Mouse (Mus musculus) midbrain, embryonic 15.5 days (tissue): ENCODE results near the gene Tm4sf20. TPM values are rescaled to one million over a fixed set of nuclear protein-coding genes. Genes with fewer than 3 reads are reported as not detected.

Experiments used
- ATAC-seq: fragments of 200-750 bp; cut with Nextera tagmentation; replicated peaks from 2 replicates; pipeline ENCODE4 v1.8.0; 2017; ENCODE audit warnings: moderate TSS enrichment
- H3K27ac ChIP-seq: fragments of 300-500 bp; sonication (generic); 2 replicates; pipeline ENCODE4 v1.5.1; 2015; ENCODE audit warnings: mild to moderate bottlenecking, inconsistent platforms
- H3K27me3 ChIP-seq: fragments of 300-500 bp; sonication (generic); replicated peaks from 2 replicates; pipeline ENCODE4 v1.6.1; 2015; ENCODE audit warnings: inconsistent platforms
- H3K36me3 ChIP-seq: fragments of 300-500 bp; sonication (generic); replicated peaks from 2 replicates; pipeline ENCODE4 v1.6.1; 2015; ENCODE audit warnings: inconsistent platforms
- H3K4me1 ChIP-seq: fragments of 300-500 bp; sonication (generic); 2 replicates; pipeline ENCODE4 v1.6.1; 2015; ENCODE audit warnings: inconsistent platforms
- H3K4me2 ChIP-seq: fragments of 300-500 bp; sonication (generic); 2 replicates; pipeline ENCODE4 v1.6.1; 2015; ENCODE audit warnings: inconsistent platforms, mild to moderate bottlenecking, moderate library complexity
- H3K4me3 ChIP-seq: fragments of 300-500 bp; sonication (generic); 2 replicates; pipeline ENCODE4 v1.5.1; 2015; ENCODE audit warnings: mild to moderate bottlenecking, inconsistent platforms
- H3K9ac ChIP-seq: fragments of 300-500 bp; sonication (generic); 2 replicates; pipeline ENCODE4 v1.6.1; 2015; ENCODE audit warnings: mild to moderate bottlenecking, inconsistent platforms
- H3K9me3 ChIP-seq: fragments of 300-500 bp; sonication (generic); 2 replicates; pipeline ENCODE4 v1.6.1; 2016; ENCODE audit warnings: inconsistent platforms
- WGBS: fragments of 180-500 bp; shearing (Covaris S2); methylation state at CpG from one replicate; pipeline ENCODE4 v1.1.7; 2015; ENCODE audit warnings: mixed read lengths; 5-methylcytosine and 5-hydroxymethylcytosine counted together
- polyA plus RNA-seq: library from polyadenylated mRNA; unstranded; fragments of >200 nt; fragmentation: Nextera tagmentation; extraction: Ambion mirVana; gene quantifications from 2 replicates; pipeline ENCODE4 v1.2.1, GENCODE M21; 2015

Gene Tm4sf20
- polyA plus RNA-seq, 1 experiment from 2014 or later: 0.27 TPM

- Histone ChIP-seq H3K36me3 (no peaks in the 10 kb centered on the region), H3K9me3 (no peaks in the 10 kb centered on the region), H3K4me3 (no peak overlapping the region), H3K9ac (no peak overlapping the region), H3K4me1 (no peaks in the 10 kb centered on the region), H3K27ac (no peak overlapping the region), H3K4me2 (no peak overlapping the region), H3K27me3 (no peaks in the 10 kb centered on the region)
- ATAC-seq: 0 out of 2 replicates have a peak, but pooled peaks have one; percentile 37
- 90% methylated on average over 4 of the region's 4 CpGs for WGBS
Measured at GRCm38 (mm10) chr1:82772428-82772827, 4.2 kb upstream of the Tm4sf20 start.

DNA sequence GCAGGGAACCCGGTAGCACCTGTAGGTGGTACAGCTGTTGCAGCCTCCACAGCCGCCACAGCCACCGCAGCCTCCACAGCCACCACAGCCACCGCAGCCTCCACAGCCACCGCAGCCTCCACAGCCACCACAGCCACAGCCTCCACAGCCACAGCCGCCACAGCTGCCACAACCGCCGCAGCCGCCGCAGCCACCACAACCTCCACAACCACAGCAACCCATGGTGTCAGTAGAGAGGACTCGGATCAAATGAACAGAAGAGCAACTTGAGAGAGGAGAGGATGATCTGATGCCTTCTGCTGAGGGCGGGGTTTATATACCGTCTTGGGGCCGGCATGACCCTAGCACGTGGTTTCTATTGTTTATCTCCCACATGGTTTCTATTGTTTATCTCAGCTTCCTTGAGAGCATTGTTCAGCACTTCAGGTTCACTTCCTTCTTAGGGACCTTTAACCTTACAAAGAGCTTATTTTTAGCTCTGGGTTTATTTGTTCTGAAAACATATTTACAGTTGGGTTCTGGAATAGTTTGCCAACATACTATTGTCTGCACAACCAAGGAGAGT lies 2.8 kb upstream of the Tm4sf20 start, which contains the start of gene Gm47791:
Gm47791 (minus strand) TSS at position 222 of the 565 bp plus-strand sequence.
- H3K4me3 ChIP-seq: no peak within 1 kb of the TSS
- no peak within 1 kb of the TSS for H3K9ac ChIP-seq
- no peak within 1 kb of the TSS for H3K27ac ChIP-seq
- ATAC-seq: no peak; the same call in 1 of the 2 replicates
- no peaks in the 10 kb centered on the region for H3K9me3 ChIP-seq
- H3K4me2 ChIP-seq: no peak within 1 kb of the TSS
- H3K36me3 ChIP-seq: no peaks in the 10 kb centered on the region
- 92% methylated on average over 15 of the region's 15 CpGs for WGBS
- no peaks in the 10 kb centered on the region for H3K4me1 ChIP-seq
- no peaks in the 10 kb centered on the region for H3K27me3 ChIP-seq

DNA sequence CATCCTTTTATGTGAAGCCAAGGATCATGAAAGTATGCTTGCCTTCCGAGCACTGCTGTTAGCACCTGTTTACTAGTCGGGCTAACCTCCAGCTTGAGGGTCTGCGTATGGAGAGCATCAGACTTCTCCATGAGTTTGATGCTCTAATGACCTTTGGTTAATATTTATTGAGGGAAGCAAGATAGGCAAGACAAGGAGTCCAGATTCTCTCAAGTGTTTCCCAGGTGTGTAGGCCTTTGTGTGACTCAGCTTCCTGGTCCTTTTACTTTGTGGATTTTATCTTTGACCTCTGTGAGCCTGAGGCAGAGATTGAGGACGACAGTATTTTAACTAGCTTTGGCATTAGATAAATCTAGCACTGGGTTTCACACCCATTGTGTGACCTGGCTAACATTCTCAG lies 1.6 kb downstream of the Tm4sf20 start:
- Histone ChIP-seq H3K27me3 (no peaks in the 10 kb centered on the region), H3K9ac (no peak overlapping the region), H3K4me3 (no peak overlapping the region), H3K9me3 (no peaks in the 10 kb centered on the region), H3K27ac (no peak overlapping the region), H3K4me1 (no peaks in the 10 kb centered on the region), H3K4me2 (no peak overlapping the region), H3K36me3 (no peaks in the 10 kb centered on the region)
- no peak for ATAC-seq
- WGBS: 87% methylated on average over 4 of the region's 4 CpGs

GRCm38 (mm10) chr1:82766227-82766626 lies 2.0 kb downstream of the Tm4sf20 start:
- Histone ChIP-seq H3K4me3 (no peak overlapping the region), H3K36me3 (no peaks in the 10 kb centered on the region), H3K27ac (no peak overlapping the region), H3K4me1 (no peaks in the 10 kb centered on the region), H3K27me3 (no peaks in the 10 kb centered on the region), H3K4me2 (no peak overlapping the region), H3K9me3 (no peaks in the 10 kb centered on the region), H3K9ac (no peak overlapping the region)
- no peak for ATAC-seq
- WGBS: 77% methylated on average over 1 of the region's 1 CpGs

DNA sequence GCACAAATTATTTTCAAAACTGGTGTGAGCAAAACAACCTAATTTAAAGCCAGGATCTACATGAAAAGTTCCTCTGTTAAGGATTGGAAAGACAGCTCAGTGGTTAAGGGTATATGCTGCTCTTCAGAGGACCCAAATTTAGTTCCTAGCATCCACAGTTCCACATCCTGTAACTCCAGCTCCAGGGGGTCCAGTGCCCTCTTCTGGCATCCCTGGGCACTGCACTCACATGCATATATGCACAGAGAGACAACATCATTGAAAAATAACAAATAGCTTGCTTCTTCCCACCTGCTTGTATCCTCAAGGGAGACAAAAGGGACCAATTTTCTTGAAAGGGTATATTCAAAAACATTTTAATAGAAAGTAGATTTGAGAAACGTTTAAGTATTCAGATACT lies 6.0 kb downstream of the Tm4sf20 start:
- H3K9ac ChIP-seq: no peak overlapping the region
- H3K36me3 ChIP-seq: no peaks in the 10 kb centered on the region
- 93% methylated on average over 1 of the region's 1 CpGs for WGBS
- no peak overlapping the region for H3K4me3 ChIP-seq
- H3K4me1 ChIP-seq: no peaks in the 10 kb centered on the region
- no peaks in the 10 kb centered on the region for H3K27me3 ChIP-seq
- no peak overlapping the region for H3K4me2 ChIP-seq
- no peak for ATAC-seq
- H3K27ac ChIP-seq: no peak overlapping the region
- H3K9me3 ChIP-seq: no peaks in the 10 kb centered on the region

- WGBS: 95% methylated on average over 8 of the region's 8 CpGs
- H3K9me3 ChIP-seq: no peaks in the 10 kb centered on the region
- ATAC-seq: no peak
Measured at GRCm38 (mm10) chr1:82761454-82762169, 6.6 kb downstream of the Tm4sf20 start.

GRCm38 (mm10) chr1:82759520-82759919 lies 8.7 kb downstream of the Tm4sf20 start:
- H3K9me3 ChIP-seq: no peaks in the 10 kb centered on the region
- no peak overlapping the region for H3K9ac ChIP-seq
- ATAC-seq: no peak
- H3K4me1 ChIP-seq: no peaks in the 10 kb centered on the region
- no peaks in the 10 kb centered on the region for H3K27me3 ChIP-seq
- 93% methylated on average over 1 of the region's 1 CpGs for WGBS
- H3K27ac ChIP-seq: no peak overlapping the region
- peaks cover 15% of the 10 kb centered on the region for H3K36me3 ChIP-seq
- H3K4me3 ChIP-seq: no peak overlapping the region
- no peak overlapping the region for H3K4me2 ChIP-seq

More at GRCm38 (mm10) chr1:82761454-82762169, 6.6 kb downstream of the Tm4sf20 start:
- Histone ChIP-seq H3K9ac (no peak overlapping the region), H3K27me3 (no peaks in the 10 kb centered on the region), H3K4me2 (no peak overlapping the region), H3K27ac (no peak overlapping the region), H3K36me3 (no peaks in the 10 kb centered on the region), H3K4me1 (no peaks in the 10 kb centered on the region), H3K4me3 (no peak overlapping the region)

DNA sequence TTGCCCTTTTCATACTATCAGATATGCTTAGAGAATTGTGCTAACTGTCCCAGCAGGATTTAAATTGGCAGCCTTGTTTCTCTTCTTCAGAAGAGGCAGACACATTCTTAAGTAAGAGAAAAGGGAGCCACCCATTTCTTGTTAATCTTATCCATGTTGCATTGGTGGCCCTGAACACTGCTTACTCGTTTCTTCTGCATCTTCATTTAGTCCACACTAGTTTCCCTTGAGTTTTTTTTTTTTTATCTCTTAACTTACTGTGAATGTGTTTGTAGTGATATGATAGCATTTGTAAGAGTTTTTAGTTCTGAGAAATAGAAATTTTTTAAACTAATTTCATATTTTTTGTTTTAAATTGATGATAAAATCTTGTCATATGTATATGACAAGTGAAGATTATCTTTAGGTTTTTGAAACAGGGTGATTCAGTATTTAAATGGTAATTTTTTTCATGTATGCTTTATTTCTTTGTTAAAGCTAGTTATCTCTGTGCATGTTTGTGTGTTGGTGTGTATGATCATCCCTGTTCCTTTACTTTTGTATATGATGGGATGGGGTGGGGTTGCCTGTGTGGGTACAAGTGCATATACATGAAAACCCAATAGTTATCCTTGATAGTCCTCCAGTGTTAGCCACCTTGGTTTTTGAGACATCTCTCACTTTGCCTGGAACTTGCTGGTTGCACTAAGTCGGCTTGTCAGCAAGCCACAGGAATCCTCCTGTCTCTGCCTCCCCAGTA lies 20.4 kb downstream of the Tm4sf20 start:
- Histone ChIP-seq H3K4me2 (no peak overlapping the region), H3K27me3 (no peaks in the 10 kb centered on the region), H3K27ac (no peak overlapping the region), H3K36me3 (peaks cover 14% of the 10 kb centered on the region; the same call in 1 of the 2 replicates), H3K9me3 (no peaks in the 10 kb centered on the region), H3K4me1 (no peaks in the 10 kb centered on the region), H3K4me3 (no peak overlapping the region), H3K9ac (no peak overlapping the region)
- ATAC-seq: no peak
- WGBS: 91% methylated on average over 2 of the region's 2 CpGs

- Histone ChIP-seq H3K36me3 (peaks cover 8% of the 10 kb centered on the region), H3K27me3 (no peaks in the 10 kb centered on the region), H3K9ac (no peak overlapping the region), H3K4me2 (no peak overlapping the region), H3K4me1 (no peaks in the 10 kb centered on the region), H3K27ac (no peak overlapping the region), H3K9me3 (no peaks in the 10 kb centered on the region), H3K4me3 (no peak overlapping the region)
- no peak for ATAC-seq
- WGBS: 83% methylated on average over 4 of the region's 4 CpGs
Measured at GRCm38 (mm10) chr1:82746408-82746807, 21.9 kb downstream of the Tm4sf20 start.

- peaks cover 4% of the 10 kb centered on the region for H3K36me3 ChIP-seq
- 97% methylated on average over 3 of the region's 3 CpGs for WGBS
Measured at GRCm38 (mm10) chr1:82743962-82744361, 24.3 kb downstream of the Tm4sf20 start.

DNA sequence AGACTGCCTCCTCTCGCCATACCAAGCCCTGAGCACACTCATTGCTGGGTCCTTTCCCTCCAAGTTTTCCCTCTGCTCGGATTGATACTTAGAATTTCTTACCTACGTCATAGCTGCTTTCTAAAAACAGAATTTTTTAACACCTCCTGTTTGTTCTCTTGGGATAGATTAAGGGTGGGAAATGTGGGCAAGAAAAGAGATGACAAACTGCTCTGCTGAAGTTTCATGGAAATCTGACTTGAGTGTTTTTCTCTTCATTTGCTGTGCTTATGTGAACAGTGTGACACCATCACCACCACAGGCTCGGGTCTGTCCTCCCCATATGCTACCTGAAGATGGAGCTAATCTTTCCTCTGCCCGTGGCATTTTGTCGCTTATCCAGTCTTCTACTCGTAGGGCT lies 26.7 kb downstream of the Tm4sf20 start:
- H3K27me3 ChIP-seq: no peaks in the 10 kb centered on the region
- no peaks in the 10 kb centered on the region for H3K4me1 ChIP-seq
- H3K4me2 ChIP-seq: no peak overlapping the region
- H3K9ac ChIP-seq: no peak overlapping the region
- peaks cover 6% of the 10 kb centered on the region for H3K36me3 ChIP-seq
- no peak overlapping the region for H3K27ac ChIP-seq
- H3K4me3 ChIP-seq: no peak overlapping the region
- no peak for ATAC-seq
- 89% methylated on average over 7 of the region's 7 CpGs for WGBS
- H3K9me3 ChIP-seq: no peaks in the 10 kb centered on the region

More at GRCm38 (mm10) chr1:82743962-82744361, 24.3 kb downstream of the Tm4sf20 start:
- ATAC-seq: no peak
- Histone ChIP-seq H3K4me1 (no peaks in the 10 kb centered on the region), H3K27ac (no peak overlapping the region), H3K4me3 (no peak overlapping the region), H3K4me2 (no peak overlapping the region), H3K9ac (no peak overlapping the region), H3K27me3 (no peaks in the 10 kb centered on the region), H3K9me3 (no peaks in the 10 kb centered on the region)

DNA sequence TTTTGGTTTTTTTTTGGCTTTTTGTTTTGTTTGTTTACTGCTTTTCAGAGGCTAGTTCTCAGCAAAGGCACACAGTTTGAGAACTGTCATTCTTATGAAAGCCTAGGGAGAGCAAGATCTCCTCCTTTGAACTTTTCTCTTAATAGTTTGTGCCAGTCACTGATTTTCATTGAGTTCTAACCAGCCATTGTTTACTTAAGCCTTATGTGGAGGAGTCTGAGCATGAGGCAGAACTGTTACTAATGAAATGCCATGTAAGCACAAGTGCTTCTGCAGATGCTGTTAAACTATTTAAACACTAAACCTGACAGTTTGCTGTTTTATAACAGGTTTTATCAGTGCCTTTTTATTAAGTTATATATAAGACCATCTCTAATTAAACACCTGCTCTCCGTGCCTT lies 30.2 kb downstream of the Tm4sf20 start:
- ATAC-seq: no peak
- H3K4me1 ChIP-seq: no peaks in the 10 kb centered on the region
- no peak overlapping the region for H3K27ac ChIP-seq
- no peaks in the 10 kb centered on the region for H3K9me3 ChIP-seq
- 84% methylated on average over 1 of the region's 1 CpGs for WGBS
- no peak overlapping the region for H3K4me2 ChIP-seq
- H3K27me3 ChIP-seq: no peaks in the 10 kb centered on the region
- no peak overlapping the region for H3K9ac ChIP-seq
- H3K36me3 ChIP-seq: peaks cover 21% of the 10 kb centered on the region
- no peak overlapping the region for H3K4me3 ChIP-seq
